Mouse (Mus musculus) Patski (cell line): ENCODE data around the gene Tll1. TPM values are rescaled to one million over a fixed set of nuclear protein-coding genes. Genes with fewer than 3 reads are reported as not detected.

Source experiments
- ATAC-seq: fragments of 100-300 bp; one replicate; pipeline ENCODE4 v1.8.0; 2021
- CTCF ChIA-PET: fragments of 350-600 bp; sonication (Branson Sonifier 250); formaldehyde crosslinking; loops from one replicate; lab custom pipeline; 2022; ENCODE audit warnings: inconsistent platforms; lab: Charles Lee
- POLR2A ChIA-PET: fragments of 350-600 bp; sonication (Branson Sonifier 250); formaldehyde crosslinking; loops from one replicate; lab custom pipeline; 2022; ENCODE audit warnings: antibody characterized with exemption, inconsistent platforms; lab: Charles Lee
- DNase-seq: peaks from one replicate; pipeline ENCODE4 v3.0.0-alpha.2; 2011; ENCODE audit warnings: low read depth, low spot score
- H3K27me3 ChIP-seq: fragments of 371-371 bp; one replicate; pipeline ENCODE4 v1.5.1; 2021
- CTCF ChIP-seq: fragments of 100-300 bp; IDR thresholded peaks from one replicate; pipeline ENCODE4 v1.5.1; 2021
- in situ Hi-C: fragments of 300-500 bp; cut with MboI; formaldehyde crosslinking; loops from 3 replicates; pipeline ENCODE4 v1.11.1; 2018; ENCODE audit warnings: low pct_unique_long_range_greater_than_20kb, mixed read lengths
- polyA plus RNA-seq: library from polyadenylated mRNA; unstranded; gene quantifications from one replicate; pipeline ENCODE4 v1.2.3, GENCODE M21; 2021

Gene Tll1
- polyA plus RNA-seq, 1 experiment from 2014 or later: 0.12 TPM

- no peak for TF ChIP-seq CTCF
- no peak for DNase-seq
- CTCF ChIA-PET: interaction anchor here (0.6 to 1.3 kb wide), 6 partner anchors 9 to 87 kb away, joined by 3 to 5 read pairs (median 4); no protein-coding TSS in a partner anchor
- POLR2A ChIA-PET: no interaction called here
- in situ Hi-C loops: no loop called here
- ATAC-seq: no peak
- peaks cover 6% of the 10 kb centered on the region for H3K27me3 ChIP-seq
Observed at GRCm38 (mm10) chr8:64107190-64107589, 98.9 kb downstream of the Tll1 start.

GRCm38 (mm10) chr8:64073396-64073795 is 132.7 kb downstream of the Tll1 start:
- in situ Hi-C loops: no loop called here

GRCm38 (mm10) chr8:64059867-64060266 is 146.2 kb downstream of the Tll1 start:
- H3K27me3 ChIP-seq: peaks cover 3% of the 10 kb centered on the region
- ATAC-seq: no peak
- DNase-seq: no peak
- no peak for TF ChIP-seq CTCF
- CTCF ChIA-PET: interaction anchor here (1.0 to 1.1 kb wide), 2 partner anchors 9 to 730 kb away, joined by 3 to 4 read pairs; no protein-coding TSS in a partner anchor
- in situ Hi-C loops: no loop called here
- POLR2A ChIA-PET: interaction anchor here (0.7 kb wide), 1 partner anchor 466 kb away, joined by 4 read pairs; no protein-coding TSS in a partner anchor

More at GRCm38 (mm10) chr8:64073396-64073795, 132.7 kb downstream of the Tll1 start:
- ATAC-seq (no peak), DNase-seq (peak; percentile 2)
- no peak for TF ChIP-seq CTCF
- H3K27me3 ChIP-seq: no peaks in the 10 kb centered on the region
- ChIA-PET POLR2A (no interaction called here), CTCF (interaction anchor here (1.3 kb wide), 1 partner anchor 9 kb away, joined by 3 read pairs; no protein-coding TSS in a partner anchor)

DNA sequence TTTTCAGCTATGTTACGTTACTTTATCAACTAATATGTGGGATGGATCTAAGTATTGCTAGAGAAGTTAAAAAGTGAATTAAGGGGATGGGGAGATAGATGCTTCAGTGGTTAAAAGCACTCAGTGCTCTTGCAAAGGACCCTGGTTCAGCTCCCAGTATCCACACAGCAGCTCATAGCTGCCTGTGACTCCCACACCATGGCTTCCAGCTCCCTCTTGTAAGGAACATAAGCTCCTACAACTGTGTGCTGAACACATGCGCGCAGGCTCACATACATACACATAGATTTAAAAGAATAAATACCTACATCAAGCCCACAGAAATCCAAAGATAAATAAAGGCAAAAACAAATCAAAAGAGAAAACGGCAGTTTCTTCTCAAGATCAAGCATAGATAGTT is 148.5 kb downstream of the Tll1 start:
- POLR2A ChIA-PET: no interaction called here
- in situ Hi-C loops: no loop called here
- CTCF ChIA-PET: interaction anchor here (0.6 kb wide), 1 partner anchor 14 kb away, joined by 3 read pairs; no protein-coding TSS in a partner anchor
- no peak for TF ChIP-seq CTCF
- no peak for DNase-seq
- no peak for ATAC-seq
- H3K27me3 ChIP-seq: peaks cover 4% of the 10 kb centered on the region

GRCm38 (mm10) chr8:64048556-64048955 is 157.5 kb downstream of the Tll1 start:
- ChIA-PET POLR2A (no interaction called here), CTCF (interaction anchor here (1.5 kb wide), 1 partner anchor 15 kb away, joined by 3 read pairs; no protein-coding TSS in a partner anchor)
- in situ Hi-C loops: no loop called here
- no peak for DNase-seq
- TF ChIP-seq CTCF: no peak
- no peak for ATAC-seq
- peaks cover 9% of the 10 kb centered on the region for H3K27me3 ChIP-seq

DNA sequence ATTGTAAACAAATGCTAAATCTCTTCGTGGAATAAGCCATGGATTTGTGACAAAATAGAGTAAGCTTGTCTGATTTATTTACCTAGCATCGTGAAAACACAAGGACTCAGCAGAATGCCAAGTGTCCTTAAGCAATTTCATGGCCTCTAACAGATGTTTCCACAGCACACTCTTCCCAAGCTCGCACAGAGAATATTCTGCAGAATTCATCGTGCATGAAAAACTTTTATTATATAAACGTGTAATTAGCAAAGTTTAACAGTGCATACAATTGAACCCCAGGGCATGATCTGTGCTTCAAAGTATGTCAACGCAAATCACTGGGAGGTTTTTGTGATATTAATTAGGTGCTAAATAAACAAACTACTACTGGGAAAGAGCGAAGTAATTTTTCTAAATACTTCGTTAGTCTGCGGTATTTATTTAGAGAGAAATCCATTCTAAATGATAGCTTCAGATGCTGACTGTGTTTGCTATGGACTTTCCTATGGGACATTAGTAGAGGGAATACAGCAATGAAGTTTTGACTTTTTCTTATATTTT is 158.0 kb downstream of the Tll1 start:
- in situ Hi-C loops: no loop called here
- ChIA-PET CTCF (interaction anchor here (1.5 kb wide), 1 partner anchor 16 kb away, joined by 3 read pairs; no protein-coding TSS in a partner anchor), POLR2A (no interaction called here)
- DNase-seq (no peak), ATAC-seq (no peak)
- TF ChIP-seq CTCF: no peak
- peaks cover 9% of the 10 kb centered on the region for H3K27me3 ChIP-seq

- DNase-seq (no peak), ATAC-seq (peak; percentile 8)
- POLR2A ChIA-PET: no interaction called here
- in situ Hi-C loops: no loop called here
- TF ChIP-seq CTCF: no peak
- peaks cover 4% of the 10 kb centered on the region for H3K27me3 ChIP-seq
- CTCF ChIA-PET: no interaction called here
Observed at GRCm38 (mm10) chr8:64041303-64041884, 164.7 kb downstream of the Tll1 start.

DNA sequence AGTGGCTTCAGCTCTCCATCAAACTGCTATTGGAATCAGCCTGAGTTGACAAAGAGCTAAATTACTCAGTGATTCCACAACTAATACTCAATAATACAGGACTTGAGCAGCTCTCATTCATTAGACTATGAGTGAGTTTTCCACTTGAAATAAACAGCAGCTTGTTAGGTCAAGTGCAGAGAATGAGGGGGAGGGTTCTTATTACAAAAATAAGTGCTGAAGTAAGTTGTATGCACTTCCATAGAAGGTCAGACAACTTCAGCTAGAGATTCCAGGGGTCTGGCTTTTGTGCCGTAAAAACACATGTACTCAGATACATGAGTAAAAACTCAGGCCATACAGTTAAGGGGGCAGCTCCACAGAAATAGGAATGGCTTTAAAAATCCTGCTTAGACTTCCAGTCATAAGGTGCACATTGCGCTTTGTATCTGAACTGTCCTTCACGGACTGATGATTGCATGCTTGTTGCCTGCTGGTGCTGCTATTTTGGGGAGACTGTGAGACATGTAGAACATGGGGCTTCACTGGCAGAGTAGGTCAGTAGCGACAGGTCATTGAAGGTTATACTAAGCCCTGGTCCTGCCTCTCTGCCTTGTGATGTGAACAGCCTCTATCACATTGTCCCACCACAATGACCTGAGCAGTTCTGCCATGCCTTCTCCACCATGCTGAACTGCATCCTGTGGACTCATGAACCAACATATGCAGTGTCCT is 175.2 kb downstream of the Tll1 start:
- TF ChIP-seq CTCF: no peak
- ATAC-seq (no peak), DNase-seq (no peak)
- POLR2A ChIA-PET: no interaction called here
- CTCF ChIA-PET: no interaction called here
- H3K27me3 ChIP-seq: no peaks in the 10 kb centered on the region
- in situ Hi-C loops: no loop called here

GRCm38 (mm10) chr8:64030081-64030480 is 176.0 kb downstream of the Tll1 start:
- ATAC-seq (no peak), DNase-seq (no peak)
- no peaks in the 10 kb centered on the region for H3K27me3 ChIP-seq
- in situ Hi-C loops: no loop called here
- ChIA-PET CTCF (no interaction called here), POLR2A (no interaction called here)
- no peak for TF ChIP-seq CTCF

DNA sequence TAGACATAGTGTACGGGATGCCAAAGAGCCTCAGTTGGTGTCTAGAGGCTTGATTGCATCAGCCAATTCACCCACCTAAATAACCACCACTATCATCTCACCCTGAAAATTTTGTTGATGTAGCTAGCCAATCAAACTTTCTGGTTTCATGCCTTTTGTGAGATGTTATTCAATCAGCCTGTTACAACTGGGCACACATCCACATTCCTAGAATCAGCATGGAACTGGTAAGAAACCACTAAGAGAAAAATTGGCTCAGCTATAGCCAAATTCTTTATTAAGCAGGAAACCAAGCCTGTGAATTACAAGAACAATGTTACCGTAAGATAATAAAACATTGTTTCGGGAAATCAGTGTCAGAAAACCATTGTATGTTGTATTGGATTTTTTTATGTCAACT is 176.5 kb downstream of the Tll1 start:
- ATAC-seq: peak; percentile 82
- peak; percentile 59 for DNase-seq
- no peak for TF ChIP-seq CTCF
- no peaks in the 10 kb centered on the region for H3K27me3 ChIP-seq
- in situ Hi-C loops: loop anchor here (10.0 kb wide), 2 partner anchors 175 to 665 kb away; partner anchors contain the start of genes Cpe and Tll1
- POLR2A ChIA-PET: no interaction called here
- CTCF ChIA-PET: interaction anchor here (1.2 kb wide), 1 partner anchor 519 kb away, joined by 3 read pairs; no protein-coding TSS in a partner anchor
